Mouse (Mus musculus) limb, embryonic 13.5 days (tissue): Measurements from ENCODE around the gene Lpar1. TPM values are rescaled to one million over a fixed set of nuclear protein-coding genes. Genes with fewer than 3 reads are reported as not detected.

Experiments
- ATAC-seq: fragments of 200-750 bp; cut with Nextera tagmentation; 2 replicates; pipeline ENCODE4 v1.8.0; 2017; ENCODE audit warnings: low read depth, moderate number of reproducible peaks, moderate TSS enrichment; ENCODE audit not compliant: low FRiP score
- H3K27ac ChIP-seq: fragments of 300-500 bp; sonication (generic); 2 replicates; pipeline ENCODE4 v1.5.1; 2015; ENCODE audit warnings: inconsistent platforms, mild to moderate bottlenecking, moderate library complexity
- H3K27me3 ChIP-seq: fragments of 300-500 bp; sonication (generic); 2 replicates; pipeline ENCODE4 v1.6.1; 2015; ENCODE audit warnings: mild to moderate bottlenecking, inconsistent platforms
- H3K36me3 ChIP-seq: fragments of 300-500 bp; sonication (generic); 2 replicates; pipeline ENCODE4 v1.6.1; 2015; ENCODE audit warnings: inconsistent platforms, mild to moderate bottlenecking, moderate library complexity
- H3K4me1 ChIP-seq: fragments of 300-500 bp; sonication (generic); 2 replicates; pipeline ENCODE4 v1.6.1; 2015; ENCODE audit warnings: inconsistent platforms
- H3K4me2 ChIP-seq: fragments of 300-500 bp; sonication (generic); replicated peaks from 2 replicates; pipeline ENCODE4 v1.6.1; 2015; ENCODE audit warnings: inconsistent platforms, mild to moderate bottlenecking, moderate library complexity
- H3K4me3 ChIP-seq: fragments of 300-500 bp; sonication (generic); 2 replicates; pipeline ENCODE4 v1.5.1; 2015; ENCODE audit warnings: moderate library complexity, mild to moderate bottlenecking, inconsistent platforms
- H3K9ac ChIP-seq: fragments of 300-500 bp; sonication (generic); 2 replicates; pipeline ENCODE4 v1.6.1; 2015; ENCODE audit warnings: mild to moderate bottlenecking, inconsistent platforms
- H3K9me3 ChIP-seq: fragments of 300-500 bp; sonication (generic); 2 replicates; pipeline ENCODE4 v1.6.1; 2016; ENCODE audit warnings: inconsistent platforms
- WGBS: fragments of 180-500 bp; shearing (Covaris S2); methylation state at CpG from one replicate; pipeline ENCODE4 v1.1.7; 2015; 5-methylcytosine and 5-hydroxymethylcytosine counted together
- polyA plus RNA-seq: library from polyadenylated mRNA; unstranded; fragments of >200 nt; fragmentation: Nextera tagmentation; extraction: Ambion mirVana; gene quantifications from 2 replicates; pipeline ENCODE4 v1.2.1, GENCODE M21; 2015

Gene Lpar1
- polyA plus RNA-seq, 1 experiment from 2014 or later, result 236 TPM

DNA sequence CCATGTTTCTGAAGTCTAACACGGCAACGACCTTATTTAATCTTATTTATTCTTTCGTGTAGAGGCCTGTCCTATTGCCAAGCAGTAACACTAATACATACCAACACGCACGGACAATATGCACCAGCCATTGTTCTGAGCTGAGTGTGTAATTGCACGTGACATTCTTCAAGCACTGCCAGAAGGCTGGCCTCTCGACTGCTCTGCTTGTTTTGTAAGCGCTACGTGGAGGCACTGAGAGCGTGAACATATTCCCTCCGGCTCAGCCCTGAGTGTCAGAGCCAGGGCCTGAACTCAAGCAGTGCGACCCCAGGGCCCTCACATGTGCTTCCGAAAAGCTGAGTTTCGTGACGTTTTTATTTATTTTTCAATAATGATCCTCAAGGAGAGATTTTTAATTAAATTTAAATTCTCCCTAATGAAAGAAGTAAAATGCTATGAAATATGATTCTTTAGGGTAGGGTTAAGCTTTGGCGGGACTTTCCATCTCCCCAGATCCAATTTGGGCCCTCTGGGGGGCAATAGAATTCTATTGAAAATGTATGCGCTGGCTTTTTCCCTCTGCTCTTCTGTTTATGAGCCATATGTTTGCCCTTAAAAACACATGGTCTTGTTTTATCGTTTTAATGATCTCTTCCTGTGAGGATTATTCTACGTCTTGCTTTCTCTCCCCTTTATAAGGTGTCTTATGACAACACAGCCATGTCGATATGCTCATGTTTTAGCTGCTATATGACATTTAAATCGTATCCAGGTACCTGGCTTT, 52.5 kb downstream of the Lpar1 start:
- Histone ChIP-seq H3K27me3 (no peaks in the 10 kb centered on the region), H3K4me3 (no peak overlapping the region), H3K27ac (peak overlapping the region; percentile 85), H3K9ac (no peak overlapping the region), H3K36me3 (peaks cover 33% of the 10 kb centered on the region), H3K9me3 (no peaks in the 10 kb centered on the region), H3K4me2 (peak overlapping the region; percentile 26), H3K4me1 (peaks cover 82% of the 10 kb centered on the region)
- WGBS, result 17% methylated on average over 21 of the region's 21 CpGs
- ATAC-seq, result peak; percentile 94

DNA sequence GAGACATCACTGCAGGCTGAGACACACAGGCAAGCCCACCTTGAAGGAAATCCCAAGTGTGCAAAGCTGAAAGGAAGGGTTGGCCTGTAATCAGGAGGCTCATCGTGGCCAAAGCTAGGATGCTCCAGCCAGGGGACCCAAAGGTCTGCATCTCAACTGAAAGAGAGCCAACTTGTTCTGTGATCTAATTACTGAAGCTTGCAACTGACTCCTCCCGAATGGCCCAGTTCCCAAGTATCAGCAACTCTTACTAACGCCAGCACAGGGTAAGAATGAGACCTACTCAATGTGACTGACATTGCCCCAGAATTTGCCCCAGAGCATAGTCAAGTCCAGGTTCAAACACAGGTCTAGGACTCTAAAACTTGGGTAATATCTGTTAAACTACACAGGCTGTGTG, 53.9 kb downstream of the Lpar1 start:
- Histone ChIP-seq H3K36me3 (peaks cover 32% of the 10 kb centered on the region), H3K9ac (no peak overlapping the region), H3K9me3 (no peaks in the 10 kb centered on the region), H3K27me3 (no peaks in the 10 kb centered on the region), H3K4me3 (no peak overlapping the region), H3K4me1 (peaks cover 77% of the 10 kb centered on the region), H3K27ac (no peak overlapping the region), H3K4me2 (no peak overlapping the region)
- 77% methylated on average over 3 of the region's 3 CpGs for WGBS
- ATAC-seq, result no peak

GRCm38 (mm10) chr4:58499241-58499640, 54.5 kb downstream of the Lpar1 start:
- Histone ChIP-seq H3K9me3 (no peaks in the 10 kb centered on the region), H3K9ac (no peak overlapping the region), H3K27me3 (no peaks in the 10 kb centered on the region), H3K4me3 (no peak overlapping the region), H3K36me3 (peaks cover 26% of the 10 kb centered on the region), H3K27ac (no peak overlapping the region), H3K4me1 (peaks cover 74% of the 10 kb centered on the region), H3K4me2 (no peak overlapping the region)
- no peak for ATAC-seq
- WGBS, result 66% methylated on average over 3 of the region's 3 CpGs

DNA sequence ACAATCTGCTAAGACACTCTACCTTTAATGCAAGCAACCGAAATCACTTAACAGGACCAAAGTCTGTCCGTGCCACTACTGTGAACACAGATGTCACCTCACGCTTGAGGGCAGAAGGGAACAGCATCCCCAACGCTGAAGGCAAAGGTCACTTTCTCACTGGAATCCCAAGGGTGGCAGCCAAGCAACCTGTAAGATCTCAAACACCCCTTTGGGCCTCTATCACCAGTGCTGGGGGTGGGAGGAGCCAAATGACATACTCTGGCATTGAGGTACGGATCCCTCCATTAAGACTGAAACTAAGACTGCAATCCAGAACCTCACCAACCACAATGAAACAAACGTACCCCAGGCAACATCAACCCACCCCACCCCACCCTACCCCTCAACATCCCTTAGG, 55.0 kb downstream of the Lpar1 start:
- H3K4me3 ChIP-seq, result no peak overlapping the region
- no peaks in the 10 kb centered on the region for H3K9me3 ChIP-seq
- H3K27me3 ChIP-seq, result no peaks in the 10 kb centered on the region
- no peak for ATAC-seq
- H3K27ac ChIP-seq, result no peak overlapping the region
- WGBS, result 63% methylated on average over 6 of the region's 6 CpGs
- no peak overlapping the region for H3K9ac ChIP-seq
- H3K4me1 ChIP-seq, result peaks cover 72% of the 10 kb centered on the region
- H3K4me2 ChIP-seq, result no peak overlapping the region
- peaks cover 21% of the 10 kb centered on the region for H3K36me3 ChIP-seq

GRCm38 (mm10) chr4:58497284-58497683, 56.4 kb downstream of the Lpar1 start:
- Histone ChIP-seq H3K9me3 (no peaks in the 10 kb centered on the region), H3K4me3 (no peak overlapping the region), H3K36me3 (peaks cover 8% of the 10 kb centered on the region; the same call in 1 of the 2 replicates), H3K4me1 (peaks cover 63% of the 10 kb centered on the region), H3K4me2 (no peak overlapping the region), H3K27ac (no peak overlapping the region), H3K9ac (no peak overlapping the region), H3K27me3 (no peaks in the 10 kb centered on the region)
- no peak for ATAC-seq
- WGBS, result 66% methylated on average over 4 of the region's 4 CpGs

DNA sequence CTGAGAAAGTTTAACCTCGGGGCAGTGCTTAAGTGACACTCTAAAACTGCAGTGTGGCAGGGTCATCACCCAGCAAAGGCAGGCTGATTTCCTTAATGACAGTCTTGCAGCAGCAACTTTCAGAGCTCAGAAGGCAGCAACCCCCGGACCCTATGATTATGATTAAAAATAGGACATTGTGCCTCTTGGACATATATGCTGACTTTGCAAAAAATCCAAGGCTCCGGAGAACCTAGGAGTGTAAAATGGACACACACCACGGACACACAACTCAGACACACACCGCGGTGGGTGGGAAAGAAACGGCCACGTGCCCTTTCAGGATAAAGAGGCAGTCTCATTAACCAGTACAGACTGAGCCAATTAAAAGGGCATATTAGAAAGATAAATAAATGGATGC, 57.0 kb downstream of the Lpar1 start:
- ATAC-seq, result no peak
- Histone ChIP-seq H3K27me3 (no peaks in the 10 kb centered on the region), H3K9ac (no peak overlapping the region), H3K9me3 (no peaks in the 10 kb centered on the region), H3K4me1 (peaks cover 58% of the 10 kb centered on the region), H3K4me2 (no peak overlapping the region), H3K4me3 (no peak overlapping the region), H3K27ac (no peak overlapping the region), H3K36me3 (peaks cover 8% of the 10 kb centered on the region; the same call in 1 of the 2 replicates)
- WGBS, result 43% methylated on average over 8 of the region's 8 CpGs

DNA sequence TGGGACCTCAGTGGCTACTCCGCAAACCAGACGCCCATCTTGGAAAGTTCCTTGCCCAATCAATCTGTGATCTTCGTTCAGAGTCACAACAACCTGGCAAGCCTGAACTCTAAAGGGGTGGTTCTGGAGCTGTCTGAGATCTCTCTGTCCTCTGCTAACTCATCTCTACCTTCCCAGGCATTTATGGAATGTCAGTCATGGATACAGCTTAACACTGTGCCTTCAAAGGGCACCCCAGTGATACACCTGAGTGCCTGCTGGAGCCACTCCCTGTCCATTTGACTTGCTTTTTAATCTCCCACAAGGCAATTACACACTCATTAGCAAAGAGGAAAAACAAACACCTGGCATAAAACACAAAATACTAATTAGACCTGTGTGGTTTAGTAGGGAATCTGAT, 62.0 kb downstream of the Lpar1 start:
- ATAC-seq, result no peak
- WGBS, result 75% methylated on average over 3 of the region's 3 CpGs
- Histone ChIP-seq H3K27ac (no peak overlapping the region), H3K36me3 (peaks cover 20% of the 10 kb centered on the region), H3K27me3 (no peaks in the 10 kb centered on the region), H3K4me1 (peaks cover 9% of the 10 kb centered on the region), H3K4me2 (no peak overlapping the region), H3K9me3 (no peaks in the 10 kb centered on the region), H3K9ac (no peak overlapping the region), H3K4me3 (no peak overlapping the region)

DNA sequence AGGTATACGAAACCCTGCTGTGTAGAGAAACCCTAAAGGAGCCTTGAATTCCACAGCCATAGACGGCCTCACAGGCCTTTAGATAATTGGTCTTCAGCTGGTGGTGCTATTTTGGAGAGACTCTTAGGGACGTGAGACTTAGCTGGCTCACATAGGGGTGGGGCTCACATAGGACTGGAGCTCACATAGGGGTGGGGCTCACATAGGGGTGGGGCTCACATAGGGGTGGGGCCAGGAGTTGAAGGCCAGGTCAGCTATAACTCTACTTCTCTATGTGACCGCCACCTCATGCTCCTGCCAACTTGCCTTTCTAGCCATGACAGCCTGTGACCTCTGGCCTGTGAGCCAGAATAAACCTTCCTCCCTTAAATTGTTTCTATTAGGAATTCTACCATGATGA, 63.3 kb downstream of the Lpar1 start:
- no peaks in the 10 kb centered on the region for H3K9me3 ChIP-seq
- peaks cover 27% of the 10 kb centered on the region for H3K36me3 ChIP-seq
- H3K27me3 ChIP-seq, result no peaks in the 10 kb centered on the region
- no peak overlapping the region for H3K4me2 ChIP-seq
- H3K9ac ChIP-seq, result no peak overlapping the region
- no peaks in the 10 kb centered on the region for H3K4me1 ChIP-seq
- no peak overlapping the region for H3K27ac ChIP-seq
- 74% methylated on average over 4 of the region's 4 CpGs for WGBS
- ATAC-seq, result no peak
- no peak overlapping the region for H3K4me3 ChIP-seq

DNA sequence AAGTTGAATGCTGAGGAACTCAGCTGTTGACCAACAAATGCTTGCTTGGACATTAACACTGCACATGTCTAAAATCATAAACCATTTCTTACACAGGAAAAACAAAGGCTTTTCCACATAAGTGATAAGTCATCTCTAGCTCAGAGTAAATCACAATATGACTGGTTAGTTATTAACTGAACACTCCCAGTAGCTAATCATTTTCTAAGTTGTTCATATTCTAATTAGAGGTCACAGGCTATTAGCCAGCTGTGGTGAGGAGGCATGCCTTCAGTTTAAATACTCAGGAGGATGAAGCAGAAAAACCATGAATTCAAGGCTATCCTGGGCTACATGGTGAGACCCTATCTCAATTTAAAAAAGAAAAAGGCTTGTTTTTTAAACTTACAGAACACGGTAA, 75.1 kb downstream of the Lpar1 start:
- H3K4me2 ChIP-seq, result no peak overlapping the region
- H3K9ac ChIP-seq, result no peak overlapping the region
- peaks cover 8% of the 10 kb centered on the region for H3K4me1 ChIP-seq
- WGBS, result 100% methylated on average over 1 of the region's 1 CpGs
- ATAC-seq, result no peak
- H3K27me3 ChIP-seq, result no peaks in the 10 kb centered on the region
- H3K9me3 ChIP-seq, result peaks cover 6% of the 10 kb centered on the region; the same call in 1 of the 2 replicates
- peaks cover 81% of the 10 kb centered on the region for H3K36me3 ChIP-seq
- H3K4me3 ChIP-seq, result no peak overlapping the region
- H3K27ac ChIP-seq, result no peak overlapping the region

DNA sequence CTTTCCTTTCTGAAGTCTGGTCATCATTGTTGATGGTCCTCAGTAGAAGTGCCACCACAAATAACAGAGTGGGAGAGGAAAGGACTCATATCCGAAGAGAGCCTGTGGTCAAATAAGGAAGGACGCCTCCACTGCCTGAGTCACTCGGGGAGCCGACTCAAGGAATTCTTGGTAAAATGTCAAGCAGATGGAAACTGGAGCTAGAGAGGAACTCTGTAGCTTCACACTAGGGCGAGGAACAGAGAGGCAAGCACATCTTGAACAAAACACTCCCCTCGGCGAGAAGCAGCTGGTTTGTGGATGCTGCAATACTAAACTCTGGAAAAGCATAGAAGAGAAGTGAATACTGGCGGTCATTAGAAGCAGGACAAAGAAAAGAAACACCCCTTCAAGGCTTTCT, 76.0 kb downstream of the Lpar1 start:
- no peak for ATAC-seq
- Histone ChIP-seq H3K4me1 (peaks cover 8% of the 10 kb centered on the region), H3K4me3 (no peak overlapping the region), H3K9ac (no peak overlapping the region), H3K36me3 (peaks cover 75% of the 10 kb centered on the region), H3K4me2 (no peak overlapping the region), H3K27me3 (no peaks in the 10 kb centered on the region), H3K27ac (no peak overlapping the region), H3K9me3 (peaks cover 6% of the 10 kb centered on the region; the same call in 1 of the 2 replicates)
- WGBS, result 91% methylated on average over 8 of the region's 8 CpGs

DNA sequence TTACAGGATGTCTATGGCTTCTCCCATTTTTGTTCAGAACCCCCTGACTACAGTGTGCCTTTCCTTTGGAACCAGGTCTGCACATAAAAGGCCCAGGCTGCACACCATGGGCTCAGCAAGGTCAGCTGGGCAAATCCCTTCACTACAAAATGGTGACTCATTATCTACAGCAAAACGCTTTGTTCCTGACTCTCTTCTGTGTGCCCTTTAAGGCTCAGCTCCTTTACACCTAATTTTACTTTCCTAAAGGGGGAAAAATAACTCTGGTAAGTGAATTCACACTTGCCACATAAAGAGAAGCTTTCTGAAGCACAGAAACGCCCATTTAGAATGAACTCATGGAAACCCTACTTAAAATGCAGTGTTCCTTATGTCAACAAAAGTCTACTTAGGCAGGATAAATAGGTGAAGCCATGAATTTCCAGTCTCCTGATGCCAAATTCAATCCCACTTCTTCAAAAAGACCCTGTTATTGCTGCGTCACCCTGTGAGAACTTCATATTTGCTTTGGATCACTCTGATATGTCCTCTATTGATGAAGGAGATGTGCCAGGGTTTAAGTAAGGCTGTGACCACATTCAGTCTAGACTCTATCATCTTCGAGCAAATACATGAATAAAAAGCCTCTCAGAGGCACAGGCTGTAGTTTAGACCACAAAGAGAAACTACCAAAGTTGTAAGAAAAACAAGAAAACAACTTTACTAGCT, 82.3 kb downstream of the Lpar1 start:
- Histone ChIP-seq H3K36me3 (peaks cover 28% of the 10 kb centered on the region), H3K4me2 (no peak overlapping the region), H3K4me3 (no peak overlapping the region), H3K4me1 (peaks cover 22% of the 10 kb centered on the region; the same call in 1 of the 2 replicates), H3K27ac (no peak overlapping the region), H3K9me3 (no peaks in the 10 kb centered on the region), H3K27me3 (no peaks in the 10 kb centered on the region), H3K9ac (no peak overlapping the region)
- WGBS, result 59% methylated on average over 4 of the region's 4 CpGs
- peak; percentile 70 for ATAC-seq

DNA sequence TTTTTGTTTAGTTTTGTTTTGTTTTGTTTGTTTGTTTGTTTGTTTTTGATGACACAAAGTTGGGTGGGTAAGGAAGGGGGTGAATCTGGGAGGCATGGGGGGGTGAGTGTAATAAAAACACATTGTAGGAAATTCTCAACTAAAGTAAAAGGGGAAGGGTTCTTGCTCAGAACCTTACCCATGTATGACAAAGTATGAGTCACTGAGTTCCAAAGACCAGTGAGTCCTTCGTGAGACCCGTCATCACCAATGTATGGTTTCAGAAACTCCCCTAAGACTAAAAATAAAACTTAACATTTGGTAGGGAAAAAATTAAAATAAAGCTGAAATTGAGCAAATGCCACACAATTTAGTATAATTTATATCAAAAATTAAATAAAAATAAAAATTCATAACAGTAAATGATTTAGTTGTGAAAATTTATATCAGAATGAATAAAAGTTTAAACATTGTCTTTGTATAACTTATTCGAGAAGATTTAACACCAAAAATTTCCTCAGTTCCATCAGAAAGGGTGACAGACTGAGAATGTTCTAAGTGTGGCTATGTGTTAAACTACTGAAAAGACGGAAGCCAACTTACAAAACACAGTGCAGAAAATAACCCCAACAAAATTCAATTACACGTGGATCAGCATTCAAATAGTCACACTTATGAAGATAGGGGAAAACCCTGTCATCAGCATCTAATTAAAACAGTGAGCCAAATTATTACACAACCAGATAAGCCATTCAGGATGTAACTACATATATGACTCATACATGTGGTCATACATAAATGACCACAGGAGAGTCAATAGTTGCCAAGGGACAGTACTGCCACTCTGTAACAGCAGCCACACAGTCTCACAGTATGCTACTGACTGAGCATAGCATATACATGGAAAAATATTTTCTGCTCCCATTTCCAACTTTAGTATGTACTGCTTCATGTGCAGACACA, 83.8 kb downstream of the Lpar1 start:
- no peak for ATAC-seq
- WGBS, result 88% methylated on average over 5 of the region's 5 CpGs
- Histone ChIP-seq H3K27ac (no peak overlapping the region), H3K27me3 (no peaks in the 10 kb centered on the region), H3K4me2 (no peak overlapping the region), H3K9ac (no peak overlapping the region), H3K4me1 (peaks cover 31% of the 10 kb centered on the region; the same call in 1 of the 2 replicates), H3K9me3 (no peaks in the 10 kb centered on the region), H3K36me3 (peaks cover 14% of the 10 kb centered on the region), H3K4me3 (no peak overlapping the region)
